In the genomic region with DNA sequence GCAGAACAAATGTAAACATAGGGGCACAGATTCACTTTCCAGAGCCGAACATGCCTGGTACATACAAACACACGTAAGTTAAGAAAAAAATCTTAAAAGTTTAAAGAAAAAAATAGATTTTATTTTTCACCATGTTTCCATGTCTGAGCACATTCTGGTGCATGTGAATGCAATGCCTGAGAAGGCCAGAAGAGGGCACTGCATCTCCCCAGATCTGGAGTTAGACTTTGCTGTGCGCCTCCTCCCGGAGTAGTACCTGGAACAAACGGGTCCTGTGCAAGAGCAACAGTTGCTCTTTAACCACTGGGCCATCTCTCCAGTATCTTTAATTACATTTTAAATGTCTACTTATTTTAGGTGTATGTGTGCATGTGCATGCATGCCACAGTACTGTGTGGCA, we compare ENCODE assay signal across 9 mouse cellular contexts.
DNase-seq lines count a peak whose midpoint lies in the region; ATAC-seq lines count a peak whose summit lies in the region.
"Had no signal": no experiment of that assay in that cellular context is flagged by ENCODE, and none has a peak within 500 bp of the region (broad histone marks: within the 10 kb centered on the region; RNA-seq: fewer than 3 reads in every experiment).

No protein-coding gene starts in this region.

- intact Hi-C loops in heart, postnatal 36 days (cut with DNase I) = no loop called here
- intact Hi-C loops in heart, postnatal 25 days (cut with DNase I) = no loop called here

- H3K4me3 ChIP-seq in hindbrain, embryonic 16.5 days (ENCODE audit: low read length) = no peak overlapping the region
- H3K4me3 ChIP-seq: embryonic facial prominence, embryonic 12.5 days had no signal

- no peak overlapping the region for H3K4me2 ChIP-seq in hindbrain, embryonic 16.5 days (ENCODE audit: low read length)
- H3K4me2 ChIP-seq: embryonic facial prominence, embryonic 12.5 days had no signal

- H3K9ac ChIP-seq in hindbrain, embryonic 16.5 days (ENCODE audit: low read depth, low read length) = no peak overlapping the region
- H3K9ac ChIP-seq: embryonic facial prominence, embryonic 12.5 days had no signal

- no peaks in the 10 kb centered on the region for H3K4me1 ChIP-seq in hindbrain, embryonic 16.5 days (ENCODE audit: control insufficient read depth, insufficient read depth, low read depth, low read length)
- H3K4me1 ChIP-seq: embryonic facial prominence, embryonic 12.5 days had no signal

- H3K27ac ChIP-seq in hindbrain, embryonic 16.5 days (ENCODE audit: low read depth, low read length) = no peak overlapping the region
- H3K27ac ChIP-seq: embryonic facial prominence, embryonic 12.5 days had no signal

- H3K36me3 ChIP-seq in hindbrain, embryonic 16.5 days (ENCODE audit: control insufficient read depth, insufficient read depth, low read length) = no peaks in the 10 kb centered on the region
- H3K36me3 ChIP-seq: embryonic facial prominence, embryonic 12.5 days had no signal

- H3K27me3 ChIP-seq in hindbrain, embryonic 16.5 days (replicated peaks; ENCODE audit: control insufficient read depth, insufficient read depth, low read length) = no peaks in the 10 kb centered on the region
- H3K27me3 ChIP-seq: embryonic facial prominence, embryonic 12.5 days had no signal

- WGBS in hindbrain, embryonic 16.5 days = 76% methylated on average over 5 of the region's 5 CpGs

- H3K9me3 ChIP-seq in hindbrain, embryonic 16.5 days (ENCODE audit: control insufficient read depth, low read length) = no peaks in the 10 kb centered on the region
- H3K9me3 ChIP-seq: embryonic facial prominence, embryonic 12.5 days had no signal

- peak; percentile 32 for ATAC-seq in inflammation-experienced regulatory T-cells, adult 6 months
- ATAC-seq in neutrophil, adult 5-6 weeks (ENCODE audit: extremely low read depth, insufficient number of reproducible peaks, low FRiP score, poor library complexity, severe bottlenecking) = peak; percentile 82
- ATAC-seq in erythroid progenitor cell, adult 5-6 weeks (replicated peaks; ENCODE audit: low FRiP score, poor library complexity, severe bottlenecking) = no peak
- ATAC-seq in hindbrain, embryonic 16.5 days = no peak

- peak; percentile 7 to 49 for DNase-seq in heart, postnatal 36 days
- DNase-seq in heart, postnatal 25 days (ENCODE audit: low spot score) = no peak
- DNase-seq in B cell, adult 2 months = peak; percentile 70 to 71
- DNase-seq in NIH3T3 (ENCODE audit: low read depth) = peak; percentile 48

Comparison
In these comparisons a context has a peak if more than half of its experiments do, and no peak if none do; other contexts are left out.
1. ATAC-seq: peak in inflammation-experienced regulatory T-cells, adult 6 months (single experiment) and neutrophil, adult 5-6 weeks (single experiment); none in erythroid progenitor cell, adult 5-6 weeks (single experiment) and hindbrain, embryonic 16.5 days (single experiment).